In the genomic region with DNA sequence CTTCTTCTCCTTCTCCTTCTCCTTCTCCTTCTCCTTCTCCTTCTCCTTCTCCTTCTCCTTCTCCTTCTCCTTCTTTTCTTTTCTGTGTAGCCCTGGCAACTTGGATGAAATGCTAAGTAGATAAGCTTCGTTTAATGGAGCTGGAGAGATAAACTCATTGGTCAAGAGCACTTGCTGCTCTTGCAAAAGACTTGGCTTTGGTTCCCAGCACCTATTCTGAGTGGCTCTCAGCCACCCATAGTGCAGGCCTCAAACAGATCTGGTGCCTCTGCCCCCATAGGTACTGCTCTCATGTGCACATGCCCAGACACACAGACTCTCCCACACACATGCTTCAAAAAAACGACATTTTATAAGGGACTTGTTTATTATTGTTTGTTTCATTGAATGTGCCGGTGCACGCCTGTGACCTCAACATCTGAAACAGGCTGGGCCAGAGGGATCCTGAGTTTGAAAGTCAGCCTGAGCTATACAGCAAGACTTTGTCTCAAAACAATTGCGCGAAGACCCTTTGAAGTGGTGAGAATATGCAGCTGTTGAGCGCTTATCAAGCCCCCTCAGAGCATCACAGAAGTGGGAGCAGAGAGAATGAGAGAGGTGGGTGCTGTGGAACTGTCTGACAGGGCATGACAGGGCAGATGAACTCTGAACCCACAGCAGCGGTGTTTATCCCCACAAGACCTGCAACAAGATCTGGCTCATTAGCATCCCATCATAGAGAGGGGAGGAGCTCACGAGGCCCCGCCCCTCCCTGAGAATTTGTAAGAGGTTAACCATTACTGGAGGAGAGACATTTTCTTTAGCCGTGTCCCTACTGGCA, we compare ENCODE assay signal across 13 mouse cellular contexts. TPM values are rescaled to one million over a fixed set of nuclear protein-coding genes. Genes with fewer than 3 reads are reported as not detected.
DNase-seq lines count a peak whose midpoint lies in the region; ATAC-seq and TF ChIP-seq lines count a peak whose summit lies in the region.
"Had no signal": no experiment of that assay in that cellular context is flagged by ENCODE, and none has a peak within 500 bp of the region (broad histone marks: within the 10 kb centered on the region; RNA-seq: fewer than 3 reads in every experiment).

No protein-coding gene starts in this region.

- 70% methylated on average over 11 of the region's 11 CpGs for WGBS in heart, embryonic 10.5 days
- 74% methylated on average over 11 of the region's 11 CpGs for WGBS in liver, postnatal 0 days (ENCODE audit: insufficient replicate concordance)
- WGBS in forebrain, embryonic 10.5 days: 81% methylated on average over 11 of the region's 11 CpGs

- no peak overlapping the region for H3K4me2 ChIP-seq in liver, postnatal 0 days (ENCODE audit: low read depth, low read length)
- H3K4me2 ChIP-seq: limb, embryonic 15.5 days had no signal

- H3K9ac ChIP-seq in liver, postnatal 0 days (replicated peaks): no peak overlapping the region
- H3K9ac ChIP-seq: limb, embryonic 15.5 days had no signal

- H3K4me1 ChIP-seq in heart, embryonic 10.5 days: no peaks in the 10 kb centered on the region
- H3K4me1 ChIP-seq in liver, postnatal 0 days (ENCODE audit: insufficient read depth): no peaks in the 10 kb centered on the region
- H3K4me1 ChIP-seq in forebrain, embryonic 10.5 days: no peaks in the 10 kb centered on the region
- H3K4me1 ChIP-seq: limb, embryonic 15.5 days had no signal

- no peaks in the 10 kb centered on the region for H3K36me3 ChIP-seq in heart, embryonic 10.5 days
- no peaks in the 10 kb centered on the region for H3K36me3 ChIP-seq in liver, postnatal 0 days (replicated peaks; ENCODE audit: insufficient read depth, low read length)
- no peaks in the 10 kb centered on the region for H3K36me3 ChIP-seq in forebrain, embryonic 10.5 days (replicated peaks)
- H3K36me3 ChIP-seq: limb, embryonic 15.5 days had no signal

- TF ChIP-seq CTCF in liver, postnatal 0 days (IDR thresholded peaks at IDR 0.05; ENCODE audit: low read depth): no peak

- H3K27me3 ChIP-seq in heart, embryonic 10.5 days (ENCODE audit: insufficient read depth, poor library complexity, severe bottlenecking): no peaks in the 10 kb centered on the region
- no peaks in the 10 kb centered on the region for H3K27me3 ChIP-seq in liver, postnatal 0 days (ENCODE audit: insufficient read depth, low read length)
- no peaks in the 10 kb centered on the region for H3K27me3 ChIP-seq in forebrain, embryonic 10.5 days (ENCODE audit: poor library complexity, severe bottlenecking)
- H3K27me3 ChIP-seq: limb, embryonic 15.5 days had no signal

- H3K27ac ChIP-seq in heart, embryonic 10.5 days: no peak overlapping the region
- H3K27ac ChIP-seq in liver, postnatal 0 days (ENCODE audit: low read depth): no peak overlapping the region
- no peak overlapping the region for H3K27ac ChIP-seq in forebrain, embryonic 10.5 days
- H3K27ac ChIP-seq: hindbrain, postnatal 0 days; limb, embryonic 15.5 days had no signal

- ATAC-seq in liver, postnatal 0 days: 0 out of 2 replicates have a peak, but pooled peaks have one; percentile 35
- ATAC-seq: hindbrain, postnatal 0 days had no signal

- H3K9me3 ChIP-seq in heart, embryonic 10.5 days: no peaks in the 10 kb centered on the region
- H3K9me3 ChIP-seq in liver, postnatal 0 days (ENCODE audit: low read length): no peaks in the 10 kb centered on the region
- H3K9me3 ChIP-seq in forebrain, embryonic 10.5 days: no peaks in the 10 kb centered on the region
- H3K9me3 ChIP-seq: limb, embryonic 15.5 days had no signal

- peak; percentile 67 for DNase-seq in heart, embryonic 10.5 days (ENCODE audit: low spot score)
- no peak for DNase-seq in heart, adult 18-20 months
- DNase-seq in retina, embryonic 14.5 days (ENCODE audit: low spot score): peak; percentile 5
- DNase-seq in retina, postnatal 1 day: no peak
- DNase-seq in liver, postnatal 0 days: no peak
- peak; percentile 81 for DNase-seq in thymus, postnatal 4 days
- no peak for DNase-seq in forebrain, embryonic 10.5 days (ENCODE audit: extremely low spot score, low spot score)
- DNase-seq in kidney, adult 9 months: no peak
- DNase-seq: cerebellum, adult 8-10 months; heart, postnatal 14 days had no signal

- TF ChIP-seq EP300 in liver, postnatal 0 days (IDR thresholded peaks at IDR 0.05; ENCODE audit: low read depth): no peak

- no peak overlapping the region for H3K4me3 ChIP-seq in heart, embryonic 10.5 days
- H3K4me3 ChIP-seq in liver, postnatal 0 days (ENCODE audit: low read depth, low read length): no peak overlapping the region
- no peak overlapping the region for H3K4me3 ChIP-seq in forebrain, embryonic 10.5 days
- H3K4me3 ChIP-seq: erythroblast, embryonic 14.5 days; limb, embryonic 15.5 days had no signal

RNA-seq across cellular contexts. Expression of a gene that starts 33.6 kb away (rescaled TPM):
- polyA plus RNA-seq in heart, embryonic 10.5 days (2016; fragmentation: Nextera tagmentation; extraction: Ambion mirVana): 6.5 and 8.1 TPM in 2 replicates
- total RNA-seq in heart, adult 18-20 months (2021): 1 to 10 TPM; 5.8 to 6.9 TPM
- polyA plus RNA-seq in liver, postnatal 0 days (2015; fragmentation: Nextera tagmentation; extraction: Ambion mirVana): 29.6 and 38.3 TPM in 2 replicates
- polyA plus RNA-seq in forebrain, embryonic 10.5 days (2016; fragmentation: Nextera tagmentation; extraction: Ambion mirVana): 0.73 and 0.74 TPM in 2 replicates

RNA-seq across cellular contexts. Expression of a gene that starts 53.8 kb away (rescaled TPM):
- polyA plus RNA-seq in heart, embryonic 10.5 days (2016; fragmentation: Nextera tagmentation; extraction: Ambion mirVana): 31.8 and 35.9 TPM in 2 replicates
- under 1 TPM; 0.55 to 0.72 TPM for total RNA-seq in heart, adult 18-20 months (2021)
- 10.1 and 13.7 TPM in 2 replicates for polyA plus RNA-seq in liver, postnatal 0 days (2015; fragmentation: Nextera tagmentation; extraction: Ambion mirVana)
- polyA plus RNA-seq in forebrain, embryonic 10.5 days (2016; fragmentation: Nextera tagmentation; extraction: Ambion mirVana): 68.9 and 70.2 TPM in 2 replicates

RNA-seq across cellular contexts. Expression of a gene that starts 53.9 kb away (rescaled TPM):
- 2.0 and 3.3 TPM in 2 replicates for polyA plus RNA-seq in heart, embryonic 10.5 days (2016; fragmentation: Nextera tagmentation; extraction: Ambion mirVana)
- total RNA-seq in heart, adult 18-20 months (2021): 10 to 100 TPM; 15.3 to 16.1 TPM
- polyA plus RNA-seq in liver, postnatal 0 days (2015; fragmentation: Nextera tagmentation; extraction: Ambion mirVana): 1.7 and 1.9 TPM in 2 replicates
- polyA plus RNA-seq in forebrain, embryonic 10.5 days (2016; fragmentation: Nextera tagmentation; extraction: Ambion mirVana): 3.5 and 3.7 TPM in 2 replicates

Comparison
In these comparisons a context has a peak if more than half of its experiments do, and no peak if none do; other contexts are left out.
1. DNase-seq: peak in heart, embryonic 10.5 days (single experiment), retina, embryonic 14.5 days (single experiment) and thymus, postnatal 4 days (single experiment); none in heart, adult 18-20 months (0 of 2), retina, postnatal 1 day (single experiment), liver, postnatal 0 days (single experiment), forebrain, embryonic 10.5 days (single experiment) and kidney, adult 9 months (single experiment).